Mouse (Mus musculus) activated CD4-positive, CD25-positive, alpha-beta regulatory T cell, adult 4 months (primary cell): Measurements from ENCODE around the gene Ttc3. TPM values are rescaled to one million over a fixed set of nuclear protein-coding genes. Genes with fewer than 3 reads are reported as not detected.
"Not testable (repeated sequence)": the region's sequence is repeated elsewhere in the genome, so short reads cannot be mapped to it uniquely, and the experiment has no call there.

ENCODE experiments used
- ATAC-seq: one replicate; pipeline ENCODE4 v1.8.0; 2017
- polyA plus RNA-seq, 2 experiments: library from polyadenylated mRNA; unstranded; fragments of 100-300 nt; shearing (Covaris generic); gene quantifications; one replicate each; pipeline ENCODE4 v1.2.1; 2017

The Ttc3 gene
- 10 to 100 TPM; 47.7 to 53.5 TPM for polyA plus RNA-seq

- peak; percentile 33 for ATAC-seq
Observed at GRCm38 (mm10) chr16:94370173-94370914, at the start of gene Ttc3. TSS of gene Ttc3 (plus strand) at chr16:94370618.

- no peak for ATAC-seq
Observed at GRCm38 (mm10) chr16:94323681-94324080, 46.7 kb upstream of the Ttc3 start.

- ATAC-seq, result no peak
Observed at GRCm38 (mm10) chr16:94326008-94326407, 44.4 kb upstream of the Ttc3 start.

GRCm38 (mm10) chr16:94327781-94328711 is 42.4 kb upstream of the Ttc3 start, which contains the start of gene Ripply3:
TSS of gene Ripply3 (plus strand) at chr16:94328420.
- peak; percentile 15 for ATAC-seq

- ATAC-seq, result peak; percentile 69
Observed at GRCm38 (mm10) chr16:94328881-94329867, 41.2 kb upstream of the Ttc3 start.

GRCm38 (mm10) chr16:94330429-94330828 is 40.0 kb upstream of the Ttc3 start:
- ATAC-seq, result no peak

GRCm38 (mm10) chr16:94331233-94331885 is 39.1 kb upstream of the Ttc3 start:
- ATAC-seq, result no peak

- peak; percentile 58 for ATAC-seq
Observed at GRCm38 (mm10) chr16:94331886-94332252, 38.5 kb upstream of the Ttc3 start.

GRCm38 (mm10) chr16:94335656-94336055 is 34.8 kb upstream of the Ttc3 start:
- no peak for ATAC-seq

- not testable (repeated sequence) for ATAC-seq
Observed at GRCm38 (mm10) chr16:94339164-94340160, 31.0 kb upstream of the Ttc3 start.

GRCm38 (mm10) chr16:94345733-94346132 is 24.7 kb upstream of the Ttc3 start:
- ATAC-seq, result no peak

GRCm38 (mm10) chr16:94347080-94347731 is 23.2 kb upstream of the Ttc3 start:
- no peak for ATAC-seq

GRCm38 (mm10) chr16:94348779-94349178 is 21.6 kb upstream of the Ttc3 start:
- no peak for ATAC-seq

GRCm38 (mm10) chr16:94349588-94350286 is 20.7 kb upstream of the Ttc3 start:
- no peak for ATAC-seq

- ATAC-seq, result no peak
Observed at GRCm38 (mm10) chr16:94350287-94350677, 20.1 kb upstream of the Ttc3 start.

- ATAC-seq, result peak; percentile 100
Observed at GRCm38 (mm10) chr16:94354450-94354849, 16.0 kb upstream of the Ttc3 start.

- no peak for ATAC-seq
Observed at GRCm38 (mm10) chr16:94356046-94356445, 14.4 kb upstream of the Ttc3 start.

- ATAC-seq, result no peak
Observed at GRCm38 (mm10) chr16:94356776-94357494, 13.5 kb upstream of the Ttc3 start.
